Mouse (Mus musculus) spleen, adult 12 weeks (tissue): ENCODE measurements around the gene Coq10a.

Source experiments
- DNase-seq: peaks from one replicate; pipeline ENCODE4 v3.0.0; 2022; ENCODE audit warnings: low spot score

Gene Coq10a

GRCm38 (mm10) chr10:128368402-128369217, at the start of gene Coq10a:
Coq10a (minus strand) TSS chr10:128368997.
- peak; percentile 78 for DNase-seq

GRCm38 (mm10) chr10:128414848-128415247, 46.1 kb upstream of the Coq10a start:
- DNase-seq: no peak

GRCm38 (mm10) chr10:128413076-128413475, 44.3 kb upstream of the Coq10a start:
- DNase-seq: no peak

- no peak for DNase-seq
These were observed 43.8 kb upstream of the Coq10a start for GRCm38 (mm10) chr10:128412558-128412957.

- DNase-seq: no peak
These were observed 43.2 kb upstream of the Coq10a start for GRCm38 (mm10) chr10:128412055-128412381.

GRCm38 (mm10) chr10:128411211-128412054, 42.6 kb upstream of the Coq10a start, which contains the start of the genes Nabp2 and Rnf41:
Nabp2 (minus strand) TSS chr10:128411492.
Rnf41 (plus strand) TSS chr10:128411657.
- DNase-seq: peak; percentile 91

- no peak for DNase-seq
These were observed 41.7 kb upstream of the Coq10a start for GRCm38 (mm10) chr10:128410560-128410845.

- peak; percentile 93 for DNase-seq
These were observed 41.1 kb upstream of the Coq10a start for GRCm38 (mm10) chr10:128409692-128410559.

GRCm38 (mm10) chr10:128408591-128409535, 40.1 kb upstream of the Coq10a start:
- no peak for DNase-seq

GRCm38 (mm10) chr10:128403931-128404330, 35.1 kb upstream of the Coq10a start:
- DNase-seq: no peak

GRCm38 (mm10) chr10:128401638-128402037, 32.8 kb upstream of the Coq10a start:
- DNase-seq: no peak

GRCm38 (mm10) chr10:128401056-128401455, 32.3 kb upstream of the Coq10a start, which contains the start of gene Slc39a5:
Slc39a5 (minus strand) TSS chr10:128401229.
- DNase-seq: no peak

GRCm38 (mm10) chr10:128400338-128400737, 31.5 kb upstream of the Coq10a start:
- DNase-seq: no peak

GRCm38 (mm10) chr10:128397466-128397865, 28.7 kb upstream of the Coq10a start:
- no peak for DNase-seq

- DNase-seq: no peak
These were observed 28.0 kb upstream of the Coq10a start for GRCm38 (mm10) chr10:128396716-128397264.

- DNase-seq: no peak
These were observed 27.3 kb upstream of the Coq10a start for GRCm38 (mm10) chr10:128396017-128396673.

GRCm38 (mm10) chr10:128391850-128392249, 23.1 kb upstream of the Coq10a start:
- no peak for DNase-seq

GRCm38 (mm10) chr10:128390366-128390765, 21.6 kb upstream of the Coq10a start:
- no peak for DNase-seq

GRCm38 (mm10) chr10:128389570-128389969, 20.8 kb upstream of the Coq10a start:
- DNase-seq: no peak

GRCm38 (mm10) chr10:128388941-128389340, 20.1 kb upstream of the Coq10a start:
- no peak for DNase-seq
